Mouse (Mus musculus): ENCODE measurements around the gene Ptpra. TPM values are rescaled to one million over a fixed set of nuclear protein-coding genes. Genes with fewer than 3 reads are reported as not detected.

Gene Ptpra
- polyA plus RNA-seq, 1 experiment: 113 TPM

GRCm38 (mm10) chr2:130439840-130440480 lies 10.1 kb upstream of the Ptpra start:
- TF ChIP-seq CTCF (IDR thresholded peaks at IDR 0.05; ENCODE audit: borderline replicate concordance, control insufficient read depth, extremely low read depth, insufficient read depth, low read length, poor library complexity) (no peak), POLR2A (IDR thresholded peaks at IDR 0.05; ENCODE audit: control insufficient read depth, extremely low read depth, insufficient read depth, low read length, poor library complexity) (no peak)
- H3K27ac ChIP-seq (ENCODE audit: control insufficient read depth, insufficient read depth, low read length): no peak overlapping the region
- DNase-seq: no peak
- H3K27me3 ChIP-seq (ENCODE audit: control insufficient read depth, insufficient read depth, low read length): no peaks in the 10 kb centered on the region
- 97% methylated on average over 4 of the region's 4 CpGs for WGBS
- no peak overlapping the region for H3K4me3 ChIP-seq (ENCODE audit: control insufficient read depth, insufficient read depth, low read length)
- H3K4me1 ChIP-seq (replicated peaks; ENCODE audit: control insufficient read depth, insufficient read depth, low read length): peaks cover 6% of the 10 kb centered on the region
- H3K36me3 ChIP-seq (ENCODE audit: control insufficient read depth, insufficient read depth, low read length): peaks cover 58% of the 10 kb centered on the region

GRCm38 (mm10) chr2:130442162-130442561 lies 7.9 kb upstream of the Ptpra start:
- H3K4me3 ChIP-seq (ENCODE audit: control insufficient read depth, insufficient read depth, low read length): no peak overlapping the region
- peaks cover 4% of the 10 kb centered on the region for H3K4me1 ChIP-seq (replicated peaks; ENCODE audit: control insufficient read depth, insufficient read depth, low read length)
- peaks cover 58% of the 10 kb centered on the region for H3K36me3 ChIP-seq (ENCODE audit: control insufficient read depth, insufficient read depth, low read length)
- H3K27me3 ChIP-seq (ENCODE audit: control insufficient read depth, insufficient read depth, low read length): no peaks in the 10 kb centered on the region
- no peak overlapping the region for H3K27ac ChIP-seq (ENCODE audit: control insufficient read depth, insufficient read depth, low read length)
- DNase-seq: no peak
- WGBS: 95% methylated on average over 10 of the region's 10 CpGs
- TF ChIP-seq POLR2A (IDR thresholded peaks at IDR 0.05; ENCODE audit: control insufficient read depth, extremely low read depth, insufficient read depth, low read length, poor library complexity): no peak
- TF ChIP-seq CTCF (IDR thresholded peaks at IDR 0.05; ENCODE audit: borderline replicate concordance, control insufficient read depth, extremely low read depth, insufficient read depth, low read length, poor library complexity): no peak

GRCm38 (mm10) chr2:130448449-130448848 lies 1.6 kb upstream of the Ptpra start:
- no peak overlapping the region for H3K4me3 ChIP-seq (ENCODE audit: control insufficient read depth, insufficient read depth, low read length)
- peaks cover 15% of the 10 kb centered on the region for H3K4me1 ChIP-seq (replicated peaks; ENCODE audit: control insufficient read depth, insufficient read depth, low read length)
- no peak overlapping the region for H3K27ac ChIP-seq (ENCODE audit: control insufficient read depth, insufficient read depth, low read length)
- TF ChIP-seq CTCF (IDR thresholded peaks at IDR 0.05; ENCODE audit: borderline replicate concordance, control insufficient read depth, extremely low read depth, insufficient read depth, low read length, poor library complexity) (no peak), POLR2A (IDR thresholded peaks at IDR 0.05; ENCODE audit: control insufficient read depth, extremely low read depth, insufficient read depth, low read length, poor library complexity) (no peak)
- no peaks in the 10 kb centered on the region; the same call in 1 of the 2 replicates for H3K27me3 ChIP-seq (ENCODE audit: control insufficient read depth, insufficient read depth, low read length)
- peaks cover 6% of the 10 kb centered on the region; the same call in 1 of the 2 replicates for H3K36me3 ChIP-seq (ENCODE audit: control insufficient read depth, insufficient read depth, low read length)
- DNase-seq: no peak

DNA sequence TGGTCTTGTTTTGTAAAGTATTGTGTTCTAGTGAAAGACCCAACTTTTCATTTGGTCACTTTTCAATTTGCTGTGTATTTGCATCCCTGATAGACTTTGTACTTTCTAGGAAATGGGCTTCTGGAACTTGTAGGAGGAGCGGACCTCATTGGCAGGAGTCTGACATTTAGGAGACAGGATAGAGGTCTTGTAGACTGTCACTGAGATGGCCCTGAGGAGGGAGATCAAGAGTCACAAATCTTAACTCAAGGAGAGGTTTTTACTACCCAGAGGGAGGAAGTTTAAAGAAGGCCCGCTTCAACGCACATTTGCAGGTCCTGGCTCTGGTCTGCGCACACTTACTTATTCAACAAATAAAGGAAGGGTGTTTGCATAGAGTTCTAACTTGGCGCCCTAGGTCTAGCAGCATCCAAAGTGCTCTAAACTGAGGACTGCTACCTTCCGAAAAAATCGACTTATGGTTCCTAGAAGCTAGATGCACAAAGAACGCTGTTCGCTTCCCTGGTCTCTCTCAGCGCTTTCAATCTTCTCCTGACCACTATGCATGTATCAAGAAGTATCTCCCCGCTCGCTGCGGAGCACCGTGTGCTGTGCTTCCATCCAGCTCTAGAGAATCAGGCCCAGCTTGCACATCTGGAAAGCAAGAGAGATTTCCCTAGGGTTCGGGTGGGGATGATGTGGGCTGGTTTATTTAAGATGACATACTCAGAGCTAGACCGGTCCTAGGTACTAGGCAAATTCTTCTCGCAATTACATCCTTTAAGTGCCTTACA lies 871 bp upstream of the Ptpra start:
- 13% methylated on average over 17 of the region's 17 CpGs for WGBS
- TF ChIP-seq POLR2A (IDR thresholded peaks at IDR 0.05; ENCODE audit: control insufficient read depth, extremely low read depth, insufficient read depth, low read length, poor library complexity) (no peak), CTCF (IDR thresholded peaks at IDR 0.05; ENCODE audit: borderline replicate concordance, control insufficient read depth, extremely low read depth, insufficient read depth, low read length, poor library complexity) (no peak)
- H3K36me3 ChIP-seq (ENCODE audit: control insufficient read depth, insufficient read depth, low read length): no peaks in the 10 kb centered on the region; the same call in 1 of the 2 replicates
- peak overlapping the region; percentile 93 for H3K4me3 ChIP-seq (ENCODE audit: control insufficient read depth, insufficient read depth, low read length)
- DNase-seq: no peak
- no peak overlapping the region for H3K27ac ChIP-seq (ENCODE audit: control insufficient read depth, insufficient read depth, low read length)
- no peaks in the 10 kb centered on the region; the same call in 1 of the 2 replicates for H3K27me3 ChIP-seq (ENCODE audit: control insufficient read depth, insufficient read depth, low read length)
- H3K4me1 ChIP-seq (replicated peaks; ENCODE audit: control insufficient read depth, insufficient read depth, low read length): peaks cover 15% of the 10 kb centered on the region

GRCm38 (mm10) chr2:130450434-130450796 lies 337 bp downstream of the Ptpra start:
- H3K4me1 ChIP-seq (replicated peaks; ENCODE audit: control insufficient read depth, insufficient read depth, low read length): peaks cover 15% of the 10 kb centered on the region
- DNase-seq: peak; percentile 73

GRCm38 (mm10) chr2:130451086-130451726 lies 1.1 kb downstream of the Ptpra start:
- DNase-seq: no peak
- Histone ChIP-seq H3K4me3 (ENCODE audit: control insufficient read depth, insufficient read depth, low read length) (no peak overlapping the region; the same call in 1 of the 2 replicates), H3K4me1 (replicated peaks; ENCODE audit: control insufficient read depth, insufficient read depth, low read length) (peaks cover 15% of the 10 kb centered on the region), H3K27me3 (ENCODE audit: control insufficient read depth, insufficient read depth, low read length) (no peaks in the 10 kb centered on the region; the same call in 1 of the 2 replicates), H3K36me3 (ENCODE audit: control insufficient read depth, insufficient read depth, low read length) (no peaks in the 10 kb centered on the region), H3K27ac (ENCODE audit: control insufficient read depth, insufficient read depth, low read length) (no peak overlapping the region)
- TF ChIP-seq POLR2A (IDR thresholded peaks at IDR 0.05; ENCODE audit: control insufficient read depth, extremely low read depth, insufficient read depth, low read length, poor library complexity): no peak
- no peak for TF ChIP-seq CTCF (IDR thresholded peaks at IDR 0.05; ENCODE audit: borderline replicate concordance, control insufficient read depth, extremely low read depth, insufficient read depth, low read length, poor library complexity)
- 72% methylated on average over 14 of the region's 14 CpGs for WGBS

More at GRCm38 (mm10) chr2:130450434-130450796, 337 bp downstream of the Ptpra start:
- no peaks in the 10 kb centered on the region; the same call in 1 of the 2 replicates for H3K27me3 ChIP-seq (ENCODE audit: control insufficient read depth, insufficient read depth, low read length)
- 1% methylated on average over 47 of the region's 47 CpGs for WGBS
- TF ChIP-seq POLR2A (IDR thresholded peaks at IDR 0.05; ENCODE audit: control insufficient read depth, extremely low read depth, insufficient read depth, low read length, poor library complexity) (no peak), CTCF (IDR thresholded peaks at IDR 0.05; ENCODE audit: borderline replicate concordance, control insufficient read depth, extremely low read depth, insufficient read depth, low read length, poor library complexity) (no peak)
- peak overlapping the region; percentile 93 for H3K4me3 ChIP-seq (ENCODE audit: control insufficient read depth, insufficient read depth, low read length)
- no peaks in the 10 kb centered on the region for H3K36me3 ChIP-seq (ENCODE audit: control insufficient read depth, insufficient read depth, low read length)
- no peak overlapping the region for H3K27ac ChIP-seq (ENCODE audit: control insufficient read depth, insufficient read depth, low read length)

Measured in thymus, adult 2 months (tissue).